Mouse (Mus musculus): ENCODE results near the gene AU040320.
A peak's percentile ranks its signal among the peaks of the same experiment; 100 is the strongest.

The AU040320 gene

DNA sequence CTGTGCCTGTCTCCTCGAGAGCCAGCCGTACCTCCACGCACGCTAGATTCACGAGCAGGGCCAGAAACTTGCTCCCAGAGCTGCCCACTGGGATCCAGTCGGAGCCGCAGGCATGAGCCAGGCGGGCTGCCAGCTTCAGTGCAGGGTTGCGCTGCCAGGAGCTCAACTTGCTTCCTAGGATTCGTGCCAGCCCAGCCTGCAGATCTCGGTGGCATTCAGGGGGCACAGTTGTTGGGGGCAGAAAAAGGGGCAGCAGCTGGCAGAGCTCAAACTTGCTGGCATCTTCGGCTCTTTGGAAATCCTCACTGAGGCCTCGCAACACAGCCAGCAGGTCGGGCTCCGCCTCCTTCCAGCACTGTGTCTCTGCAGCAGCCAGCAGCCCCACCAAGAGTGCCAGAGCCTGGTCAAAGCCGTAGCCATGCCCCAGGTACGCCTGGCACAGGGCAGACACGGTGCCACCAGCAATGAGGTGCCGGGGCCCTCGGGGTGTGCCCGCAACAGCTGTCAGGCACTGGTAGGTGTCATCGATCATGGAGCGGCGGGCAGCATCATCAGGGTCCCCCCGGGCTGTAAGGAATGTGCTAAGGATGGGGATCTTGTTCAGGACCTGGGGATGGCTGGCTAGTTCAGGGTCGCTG lies 3.2 kb upstream of the AU040320 start:
- DNase-seq (ENCODE audit: low spot score) = peak; percentile 55

DNA sequence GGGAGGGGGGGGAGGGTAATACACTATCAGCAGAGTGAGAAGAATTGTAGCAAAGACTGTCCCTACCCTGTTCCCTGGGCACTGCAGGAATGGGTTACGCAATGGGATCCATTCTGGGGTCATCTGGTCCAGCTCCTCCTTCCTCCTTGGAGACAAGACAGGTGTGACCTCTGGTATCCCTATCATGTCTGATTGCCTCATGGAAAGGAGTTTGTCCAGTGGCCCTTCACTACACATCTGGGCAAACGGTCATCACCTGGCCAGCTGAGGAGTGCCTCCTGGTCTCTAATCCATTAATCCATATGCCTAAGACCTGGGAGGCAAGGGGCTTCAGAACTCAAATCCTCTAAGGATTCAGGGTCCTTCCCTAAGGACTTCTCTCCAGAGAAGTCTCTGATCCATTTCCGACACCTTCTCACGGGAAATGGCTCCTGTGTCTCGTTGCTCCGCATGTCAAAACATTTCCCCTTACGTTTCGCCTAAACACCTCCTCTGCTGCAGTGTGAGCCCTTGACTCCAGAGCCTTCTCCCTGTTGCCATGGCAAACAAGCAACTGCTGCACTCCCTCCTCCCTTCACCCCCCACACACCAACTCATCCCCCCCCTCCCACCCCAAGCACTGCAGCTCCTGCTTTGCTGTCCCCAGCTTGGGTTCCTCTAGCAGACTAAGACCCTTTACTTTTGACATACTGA lies 2.3 kb upstream of the AU040320 start:
- no peak for DNase-seq (ENCODE audit: low spot score)

- DNase-seq (ENCODE audit: low spot score) = peak; percentile 39
These were observed 1.8 kb upstream of the AU040320 start for GRCm38 (mm10) chr4:126751556-126752023.

GRCm38 (mm10) chr4:126752024-126752607 lies 1.2 kb upstream of the AU040320 start:
- peak; percentile 48 for DNase-seq (ENCODE audit: low spot score)

- DNase-seq (ENCODE audit: low spot score) = peak; percentile 53
These were observed 669 bp upstream of the AU040320 start for GRCm38 (mm10) chr4:126752608-126753141.

DNA sequence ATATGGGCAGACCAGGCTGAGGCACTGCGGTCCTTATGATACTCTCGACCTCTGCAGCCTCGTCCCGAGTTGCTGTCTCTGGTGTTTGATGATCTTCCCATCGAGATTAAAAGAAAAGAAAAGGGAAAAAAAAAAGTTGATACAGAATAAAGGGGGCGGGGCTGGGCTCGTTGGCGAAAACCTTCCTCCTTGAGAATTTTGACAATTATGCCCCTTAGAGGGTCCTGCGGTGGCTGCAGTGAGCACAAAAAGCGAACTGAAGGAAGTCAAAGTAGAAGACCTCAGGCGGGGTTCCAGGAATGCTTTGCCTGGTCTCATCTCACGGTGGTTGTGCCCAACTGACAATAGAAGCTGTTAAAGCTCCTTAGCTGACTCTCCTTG lies 877 bp downstream of the AU040320 start:
- peak; percentile 55 for DNase-seq (ENCODE audit: low spot score)

- DNase-seq (ENCODE audit: low spot score) = no peak
These were observed 1.5 kb downstream of the AU040320 start for GRCm38 (mm10) chr4:126754736-126755374.

GRCm38 (mm10) chr4:126756766-126757165 lies 3.4 kb downstream of the AU040320 start:
- peak; percentile 58 for DNase-seq (ENCODE audit: low spot score)

GRCm38 (mm10) chr4:126758299-126758698 lies 5.0 kb downstream of the AU040320 start:
- no peak for DNase-seq (ENCODE audit: low spot score)

- DNase-seq (ENCODE audit: low spot score) = no peak
These were observed 6.1 kb downstream of the AU040320 start for GRCm38 (mm10) chr4:126759435-126759834.

DNA sequence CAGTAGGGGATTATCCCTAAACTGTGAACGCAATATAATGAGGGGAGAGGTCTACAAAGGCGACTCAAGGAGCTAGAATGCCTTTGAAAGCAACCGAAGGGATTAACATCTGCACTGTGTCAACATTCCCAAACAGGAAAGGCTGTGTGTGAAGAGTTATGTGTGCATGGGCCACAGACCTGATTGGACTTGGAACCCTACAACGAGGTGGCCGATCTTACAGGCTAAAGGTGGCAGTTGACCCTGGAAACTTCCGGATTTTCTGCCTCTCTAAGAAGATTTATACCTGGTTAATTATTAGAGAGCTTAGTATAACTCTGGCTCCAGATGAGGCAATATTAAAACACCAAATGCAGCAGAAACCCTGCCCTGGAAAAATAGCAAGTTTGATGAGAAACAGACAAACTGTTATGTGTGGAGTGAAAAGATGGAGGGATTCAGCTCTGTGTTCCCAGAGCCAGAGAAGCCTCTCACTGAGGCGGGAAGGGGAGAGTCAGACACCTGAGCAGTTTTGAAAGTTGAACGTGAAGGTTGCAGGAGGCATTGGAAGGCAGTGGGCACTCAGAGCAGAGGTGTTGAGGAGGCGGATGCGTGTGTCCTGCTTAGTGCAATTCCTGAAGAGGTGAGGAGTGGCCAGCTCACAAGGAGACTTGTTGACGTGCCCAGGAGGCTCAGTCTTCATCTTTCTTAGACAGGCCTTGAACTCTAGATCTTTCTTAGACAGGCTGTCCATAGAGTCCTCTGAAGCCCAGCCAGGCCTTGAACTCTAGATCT lies 9.4 kb downstream of the AU040320 start:
- no peak for DNase-seq (ENCODE audit: low spot score)

DNA sequence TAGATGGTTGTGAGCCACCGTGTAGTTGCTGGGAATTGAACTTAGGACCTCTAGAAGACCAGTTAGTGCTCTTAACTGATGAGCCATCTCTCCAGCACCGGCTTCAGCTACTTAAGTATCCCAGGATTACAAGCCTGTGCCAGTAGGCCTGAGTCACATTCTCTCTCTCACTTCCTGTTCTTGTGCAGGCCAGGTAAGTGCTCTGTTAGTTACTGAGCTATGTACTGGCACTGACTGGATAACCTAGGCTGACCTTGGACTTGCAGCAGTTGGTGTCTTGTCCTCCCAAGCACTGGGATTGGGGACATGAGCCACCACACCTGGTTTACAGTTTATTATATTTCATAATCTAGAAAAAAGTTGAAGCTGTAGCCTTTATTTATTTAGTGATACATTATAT lies 10.1 kb downstream of the AU040320 start:
- DNase-seq (ENCODE audit: low spot score) = no peak

DNA sequence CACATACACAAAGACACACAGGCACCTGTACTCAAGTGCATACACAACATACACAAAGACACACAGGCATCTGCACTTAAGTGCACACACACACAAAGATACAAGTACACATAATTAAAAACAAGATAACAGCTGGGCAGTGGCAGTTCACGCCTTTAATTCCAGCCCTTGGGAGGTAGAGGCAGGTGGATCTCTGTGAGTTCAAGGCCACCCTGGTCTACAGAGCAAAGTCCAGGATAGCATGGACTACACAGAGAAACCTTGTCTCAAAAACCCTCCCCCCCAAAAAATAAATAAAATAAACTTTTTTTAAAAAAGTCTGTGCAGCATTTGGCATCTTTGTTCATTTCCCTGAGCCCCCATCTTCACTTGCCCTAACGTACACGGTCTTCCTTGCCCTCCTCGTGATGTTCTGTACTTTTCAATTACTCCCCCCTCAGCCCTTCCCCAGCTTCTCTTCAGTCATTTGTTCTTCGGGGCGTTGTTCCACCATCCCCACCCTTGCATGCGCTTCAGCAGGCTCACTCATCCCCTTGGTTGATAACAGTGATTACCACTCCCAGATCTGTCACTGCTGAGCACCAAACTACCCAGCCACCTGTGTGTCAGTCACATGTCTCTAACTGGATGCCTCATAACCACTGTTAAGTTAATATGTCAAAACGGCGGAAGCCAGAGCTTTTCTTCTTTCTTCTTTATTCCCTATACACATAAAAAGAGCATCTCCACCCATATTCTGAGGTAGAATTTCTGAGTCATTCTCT lies 16.6 kb downstream of the AU040320 start:
- peak; percentile 19 for DNase-seq (ENCODE audit: low spot score)

- DNase-seq (ENCODE audit: low spot score) = peak; percentile 17
These were observed 17.5 kb downstream of the AU040320 start for GRCm38 (mm10) chr4:126770831-126771230.

DNA sequence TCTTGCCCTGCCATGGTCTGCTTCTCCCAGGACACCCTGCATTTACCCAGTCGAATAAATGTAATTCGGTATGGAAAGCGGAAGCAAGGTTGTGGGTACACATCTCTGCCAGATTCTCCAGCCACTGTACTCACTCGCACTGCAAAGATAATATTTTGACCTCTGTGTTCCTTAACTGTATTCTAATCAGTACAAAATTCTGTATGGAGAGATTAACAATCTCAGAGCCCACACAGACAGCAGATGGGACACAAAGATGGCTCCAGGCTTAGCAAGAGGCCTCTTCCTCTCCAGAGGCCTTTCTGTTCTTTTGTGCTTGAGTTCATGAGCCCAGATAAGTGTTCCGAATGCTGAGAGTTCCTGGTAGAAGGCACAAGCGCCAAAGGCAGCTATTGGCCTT lies 20.5 kb downstream of the AU040320 start:
- DNase-seq (ENCODE audit: low spot score) = no peak

GRCm38 (mm10) chr4:126775182-126775581 lies 21.8 kb downstream of the AU040320 start:
- DNase-seq (ENCODE audit: low spot score) = no peak

- no peak for DNase-seq (ENCODE audit: low spot score)
These were observed 25.8 kb downstream of the AU040320 start for GRCm38 (mm10) chr4:126779148-126779581.

DNA sequence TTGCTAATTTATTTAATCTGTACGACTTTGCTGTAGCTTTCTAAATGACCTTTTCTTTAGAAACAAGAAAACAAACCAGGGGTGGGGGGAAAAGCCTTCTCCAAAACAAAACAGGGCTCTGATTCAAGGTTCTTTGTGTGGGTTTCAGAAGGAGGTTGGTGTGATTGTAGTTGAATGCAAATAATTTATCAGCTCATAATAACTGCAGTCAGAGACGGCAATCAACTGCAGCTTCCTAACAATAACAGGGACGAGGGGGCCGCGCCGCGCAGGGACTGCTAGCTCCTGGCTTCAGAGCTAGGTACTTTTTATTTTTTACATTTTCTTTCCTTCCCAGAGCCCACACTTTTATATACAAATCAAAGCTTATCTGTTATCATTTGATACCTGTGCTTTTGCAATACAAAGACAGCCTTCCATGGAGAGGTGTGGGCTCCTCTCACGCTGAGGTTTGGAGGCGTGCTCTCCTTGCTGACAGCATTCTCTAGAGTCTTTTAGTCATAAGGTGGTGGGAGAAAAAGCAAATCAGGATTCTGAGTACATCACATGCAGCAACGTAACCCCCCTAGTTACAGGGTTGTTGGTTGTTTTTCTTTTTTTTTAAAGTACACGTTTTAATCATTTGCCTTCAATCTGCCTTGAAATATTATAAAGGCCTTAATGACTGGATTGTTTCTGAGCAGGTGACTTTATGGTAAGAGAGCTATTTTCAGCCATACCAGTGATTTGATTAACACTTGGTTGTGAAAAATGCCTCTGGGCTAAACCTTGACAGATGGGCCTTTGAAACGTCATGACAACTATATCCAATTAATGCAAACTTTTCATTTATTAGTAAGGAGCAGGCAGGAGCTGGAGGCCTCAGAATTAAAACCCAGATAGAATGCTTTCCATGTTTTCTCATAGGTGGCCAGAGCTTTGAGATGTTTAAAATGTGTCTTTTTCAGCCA lies 26.8 kb downstream of the AU040320 start:
- no peak for DNase-seq (ENCODE audit: low spot score)

DNA sequence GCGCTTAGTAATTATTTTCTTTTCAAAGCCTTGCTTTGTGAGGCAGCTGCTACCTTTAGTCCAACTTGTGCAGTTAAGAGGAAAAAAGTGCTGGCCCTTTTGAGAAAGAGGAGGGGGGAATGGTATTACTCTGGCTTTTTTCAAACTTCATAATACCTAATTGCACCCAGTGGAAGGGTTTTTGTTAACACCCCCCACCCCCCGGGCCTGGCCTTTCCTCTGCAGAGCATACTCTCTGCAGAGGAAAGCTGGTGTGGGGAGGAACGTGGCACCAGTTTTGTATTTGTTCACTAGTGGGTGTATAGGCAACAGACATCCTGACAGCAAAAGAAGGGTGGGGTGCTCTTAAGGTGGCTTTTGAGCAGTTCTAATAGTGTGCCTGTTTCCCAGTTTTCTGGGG lies 28.5 kb downstream of the AU040320 start:
- no peak for DNase-seq (ENCODE audit: low spot score)

- no peak for DNase-seq (ENCODE audit: low spot score)
These were observed 29.2 kb downstream of the AU040320 start for GRCm38 (mm10) chr4:126782512-126782911.
